Mouse (Mus musculus): ENCODE results near the gene Gng8.

- TF ChIP-seq POLR2A (IDR thresholded peaks at IDR 0.05; ENCODE audit: insufficient read length, low read depth) (no peak), MAX (IDR thresholded peaks at IDR 0.05; ENCODE audit: low read depth) (no peak), TCF12 (IDR thresholded peaks at IDR 0.05; ENCODE audit: insufficient read depth, poor library complexity, severe bottlenecking) (no peak), TCF3 (IDR thresholded peaks at IDR 0.05; ENCODE audit: insufficient read length, low read depth) (no peak)
These were observed 8.9 kb downstream of the Gng8 start for GRCm38 (mm10) chr7:16900526-16900925.
